Mouse (Mus musculus): ENCODE results near the gene Anxa6.
"Not testable (repeated sequence)": the region's sequence is repeated elsewhere in the genome, so short reads cannot be mapped to it uniquely, and the experiment has no call there.

Anxa6 gene

GRCm38 (mm10) chr11:54958571-54959073 is 74.6 kb downstream of the Anxa6 start:
- DNase-seq = no peak

DNA sequence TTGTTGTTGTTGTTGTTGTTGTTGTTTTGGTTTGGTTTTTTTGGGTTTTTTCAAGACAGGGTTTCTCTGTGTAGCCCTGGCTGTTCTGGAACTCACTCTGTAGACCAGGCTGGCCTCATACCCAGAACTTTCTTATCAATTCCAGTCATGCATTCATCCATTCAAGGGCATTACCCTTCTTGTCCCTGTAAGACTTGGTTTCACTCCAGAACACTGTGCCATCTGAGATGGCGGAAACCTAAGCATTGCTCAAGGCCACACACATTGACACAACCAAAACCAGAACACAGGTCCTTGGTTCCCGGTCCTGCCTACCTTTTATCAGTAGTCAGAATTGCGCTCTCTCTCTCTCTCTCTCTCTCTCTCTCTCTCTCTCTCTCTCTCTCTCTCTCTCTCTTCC is 75.5 kb downstream of the Anxa6 start:
- DNase-seq = not testable (repeated sequence)

GRCm38 (mm10) chr11:54956912-54957311 is 76.3 kb downstream of the Anxa6 start:
- DNase-seq = no peak

GRCm38 (mm10) chr11:54955735-54956480 is 77.3 kb downstream of the Anxa6 start:
- peak; percentile 97 for DNase-seq

DNA sequence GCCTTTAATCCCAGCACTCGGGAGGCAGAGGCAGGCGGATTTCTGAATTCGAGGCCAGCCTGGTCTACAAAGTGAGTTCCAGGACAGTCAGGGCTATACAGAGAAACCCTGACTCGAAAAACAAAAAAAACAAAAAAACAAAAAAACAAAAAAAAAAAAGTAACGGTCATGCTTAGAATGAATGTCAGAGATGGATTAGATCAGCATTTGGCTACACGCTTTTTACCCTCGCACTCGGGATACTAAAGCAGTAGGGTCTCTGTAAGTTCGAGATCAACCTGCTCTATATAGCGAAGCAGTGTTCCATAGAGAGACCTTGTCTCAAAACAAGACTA is 77.9 kb downstream of the Anxa6 start:
- not testable (repeated sequence) for DNase-seq

GRCm38 (mm10) chr11:54954716-54955115 is 78.5 kb downstream of the Anxa6 start:
- no peak for DNase-seq

GRCm38 (mm10) chr11:54953993-54954446 is 79.2 kb downstream of the Anxa6 start:
- no peak for DNase-seq

GRCm38 (mm10) chr11:54952651-54953050 is 80.6 kb downstream of the Anxa6 start:
- DNase-seq = no peak

DNA sequence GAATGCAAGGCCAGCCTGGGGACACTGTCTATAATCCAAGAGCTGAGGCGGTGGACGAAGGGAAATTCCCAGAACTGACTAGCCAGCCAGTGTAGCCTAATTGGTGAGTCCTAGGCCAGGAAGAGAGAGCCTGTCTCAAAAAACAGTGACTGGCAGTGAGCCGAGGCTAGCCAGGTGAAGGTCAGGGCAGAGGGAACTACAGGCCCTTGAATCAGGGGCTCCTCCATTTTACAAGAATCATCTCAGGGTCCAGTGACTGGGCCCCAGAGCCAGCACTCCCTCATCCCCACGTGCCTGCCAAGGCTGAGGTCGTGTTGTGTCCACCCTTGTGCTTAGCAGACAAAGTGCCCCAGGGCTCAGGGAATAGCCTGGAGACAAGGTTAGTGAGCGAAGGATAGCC is 82.6 kb downstream of the Anxa6 start:
- no peak for DNase-seq

DNA sequence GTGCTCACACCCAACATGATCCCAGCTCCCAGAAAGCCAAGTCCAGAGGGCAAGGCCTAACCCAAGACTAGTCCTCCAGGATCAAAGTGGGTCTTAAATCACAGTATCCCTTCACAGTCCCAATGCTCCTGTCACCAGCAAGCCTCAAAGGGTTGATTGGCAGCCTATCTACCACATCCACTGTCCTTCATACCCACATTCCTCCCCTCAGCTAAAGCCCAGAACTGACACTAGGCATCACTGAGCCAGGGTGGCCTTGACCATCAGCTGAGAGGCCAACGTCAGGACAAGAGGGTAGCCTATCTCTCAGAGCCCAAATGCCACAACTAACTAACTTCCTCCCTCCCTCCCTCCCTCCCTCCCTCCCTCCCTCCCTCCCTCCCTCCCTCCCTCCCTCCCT is 83.5 kb downstream of the Anxa6 start:
- no peak for DNase-seq

- no peak for DNase-seq
Observed at GRCm38 (mm10) chr11:54944702-54945101, 88.5 kb downstream of the Anxa6 start.

GRCm38 (mm10) chr11:54940056-54940455 is 93.2 kb downstream of the Anxa6 start:
- DNase-seq = peak; percentile 48

- DNase-seq = no peak
Observed at GRCm38 (mm10) chr11:54939501-54939900, 93.7 kb downstream of the Anxa6 start.

GRCm38 (mm10) chr11:54936771-54937140 is 96.5 kb downstream of the Anxa6 start:
- no peak for DNase-seq

DNA sequence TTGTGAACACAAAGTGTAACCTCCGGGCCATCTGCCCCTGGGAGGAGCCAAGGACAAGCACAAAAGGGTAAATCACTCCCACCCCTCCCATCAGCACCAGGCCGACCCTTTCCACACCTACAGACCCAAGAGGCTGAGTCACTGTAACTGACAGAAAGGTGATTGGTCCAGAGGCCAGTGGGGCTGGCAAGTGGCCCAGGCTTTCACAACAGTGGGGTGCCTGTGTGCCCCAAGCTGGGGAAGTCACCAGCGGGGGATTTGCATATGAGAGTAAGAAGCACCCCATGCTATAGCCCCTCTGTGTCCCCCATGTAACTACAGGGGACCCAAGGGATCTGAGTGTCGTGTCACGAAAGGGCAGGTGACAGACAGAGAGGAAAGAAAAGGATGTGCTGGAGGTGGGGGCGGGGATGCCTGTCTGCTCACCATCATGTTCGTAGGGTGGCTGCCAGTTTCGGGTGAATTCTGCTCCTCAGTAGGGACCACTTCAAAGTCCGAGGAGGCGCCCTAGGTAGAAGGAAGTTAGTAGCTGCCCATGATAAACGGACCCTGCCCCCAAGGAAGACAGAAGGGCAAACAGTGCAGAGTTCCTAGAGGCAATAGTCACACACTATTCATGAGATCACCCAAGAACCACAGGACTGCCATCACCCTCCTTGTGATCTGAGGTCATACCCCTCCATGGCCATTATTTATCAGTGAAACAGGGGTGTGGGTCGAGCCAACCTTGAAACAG is 97.0 kb downstream of the Anxa6 start:
- no peak for DNase-seq

DNA sequence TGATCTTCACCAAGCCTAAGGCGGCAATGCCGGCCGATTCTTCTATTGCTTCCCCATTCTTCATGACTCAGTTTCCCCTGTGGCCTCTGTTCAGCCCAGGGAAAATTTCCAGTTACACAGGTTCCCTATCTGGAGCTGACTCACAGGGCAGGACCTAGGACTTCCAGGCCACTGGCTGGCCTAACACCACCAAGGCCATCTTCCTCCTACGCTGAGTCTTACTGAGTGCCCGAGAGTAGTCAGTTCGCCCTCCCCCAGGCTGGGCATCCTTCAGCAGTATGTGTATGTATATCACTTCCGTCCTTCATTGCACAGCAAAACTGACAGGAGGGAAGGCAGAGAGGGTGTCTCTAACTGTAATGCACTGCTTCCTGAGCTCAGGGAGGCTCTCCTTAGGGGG is 99.0 kb downstream of the Anxa6 start:
- DNase-seq = no peak

GRCm38 (mm10) chr11:54932540-54932939 is 100.7 kb downstream of the Anxa6 start:
- DNase-seq = no peak

DNA sequence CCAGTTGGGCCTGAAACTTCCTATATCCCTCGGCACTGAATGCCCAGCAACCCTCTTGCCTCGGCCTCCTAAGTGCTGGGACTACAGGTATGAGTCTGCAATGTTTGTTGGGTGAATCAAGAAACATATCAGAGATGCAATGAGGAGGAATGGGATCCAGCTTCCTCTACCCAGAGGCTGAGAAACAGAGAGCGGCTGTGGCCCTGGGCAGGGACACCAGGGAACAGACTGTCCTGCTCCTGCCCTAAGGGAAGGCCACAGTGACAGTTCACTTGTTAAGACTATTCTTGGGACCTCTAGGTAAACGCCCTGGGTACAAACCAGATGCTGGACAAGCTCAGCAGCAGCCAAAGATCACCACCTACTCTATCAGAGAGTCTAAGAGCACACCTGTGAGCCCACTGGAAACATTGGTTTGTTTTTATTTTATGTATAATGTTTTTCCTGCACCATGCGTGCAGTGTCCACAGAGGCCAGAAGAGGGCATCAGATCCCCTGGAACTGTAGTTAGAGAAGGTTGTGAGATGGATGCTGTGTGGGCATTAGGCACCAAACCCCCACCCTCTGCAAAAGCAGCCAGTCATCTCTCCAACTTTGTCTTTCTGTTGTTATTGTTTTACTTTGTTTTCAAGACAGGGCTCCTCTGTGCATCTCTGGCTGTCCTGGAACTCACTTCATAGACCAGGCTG is 101.7 kb downstream of the Anxa6 start:
- DNase-seq = no peak

- peak; percentile 56 for DNase-seq
Observed at GRCm38 (mm10) chr11:54930318-54930979, 102.8 kb downstream of the Anxa6 start.

DNA sequence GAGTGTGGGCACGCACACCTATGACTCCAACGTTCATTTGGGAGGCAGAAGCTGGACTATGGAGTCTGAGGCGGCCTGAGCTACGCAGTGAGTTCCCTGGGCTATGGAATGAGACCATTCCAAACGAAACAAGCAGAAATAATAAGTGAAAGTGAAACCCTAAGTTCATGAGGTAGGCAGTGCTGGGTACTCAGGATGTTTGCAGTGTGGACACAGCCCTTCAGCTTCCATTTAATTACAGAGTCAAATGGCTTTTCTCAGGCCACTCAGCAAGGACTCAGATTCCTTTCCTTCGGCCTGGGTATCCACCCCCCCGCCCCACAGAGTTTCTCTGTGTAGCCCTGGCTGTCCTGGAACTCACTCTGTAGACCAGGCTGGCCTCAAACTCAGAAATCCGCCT is 103.5 kb downstream of the Anxa6 start:
- no peak for DNase-seq

DNA sequence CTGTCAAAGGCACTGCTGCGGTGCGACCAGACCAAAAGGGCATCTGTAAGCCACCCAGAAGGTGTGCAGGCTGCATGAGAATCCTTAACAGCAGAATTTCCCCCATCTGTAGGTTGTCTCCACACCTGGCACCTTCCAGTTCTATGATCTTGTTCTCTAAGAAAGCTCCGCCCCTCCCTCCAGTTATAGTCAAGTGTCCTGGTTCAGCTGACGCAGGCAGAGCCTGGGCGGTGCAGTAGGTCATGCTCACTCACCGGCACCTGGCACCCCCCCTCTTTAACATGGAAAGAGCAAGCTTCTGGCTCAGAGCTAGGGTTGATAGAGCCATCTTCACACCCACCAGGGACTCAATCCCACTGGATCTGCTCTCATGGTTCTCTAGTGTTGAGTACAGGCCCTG is 104.0 kb downstream of the Anxa6 start:
- DNase-seq = no peak

Measured in cerebellum, adult 11 months (tissue).